Mouse (Mus musculus): ENCODE data around the gene Ms4a15. TPM values are rescaled to one million over a fixed set of nuclear protein-coding genes. Genes with fewer than 3 reads are reported as not detected.

Gene Ms4a15
- polyA plus RNA-seq, 1 experiment from 2014 or later = 0.37 TPM

- Histone ChIP-seq H3K9ac (replicated peaks; ENCODE audit: low read depth) (no peak overlapping the region), H3K9me3 (ENCODE audit: low read length) (no peaks in the 10 kb centered on the region), H3K4me2 (replicated peaks; ENCODE audit: low read depth, low read length) (peak overlapping the region; percentile 14; the same call in 1 of the 2 replicates), H3K4me3 (ENCODE audit: low read depth, low read length) (no peak overlapping the region), H3K27ac (ENCODE audit: low read length) (no peak overlapping the region), H3K4me1 (ENCODE audit: insufficient read depth, low read depth, low read length) (no peaks in the 10 kb centered on the region; the same call in 1 of the 2 replicates), H3K36me3 (ENCODE audit: insufficient read depth, low read length) (no peaks in the 10 kb centered on the region), H3K27me3 (replicated peaks; ENCODE audit: insufficient read depth, low read length) (no peaks in the 10 kb centered on the region)
- TF ChIP-seq EP300 (IDR thresholded peaks at IDR 0.05) (no peak), CTCF (IDR thresholded peaks at IDR 0.05) (peak; percentile 81)
- 13% methylated on average over 18 of the region's 18 CpGs for WGBS
- ATAC-seq = peak; percentile 58
- peak; percentile 88 for DNase-seq (ENCODE audit: low spot score)
These were observed 13.6 kb downstream of the Ms4a15 start for GRCm38 (mm10) chr19:10979184-10980168.

- H3K4me2 ChIP-seq (replicated peaks; ENCODE audit: low read depth, low read length) = no peak overlapping the region
- TF ChIP-seq CTCF (IDR thresholded peaks at IDR 0.05) (peak; percentile 59), EP300 (IDR thresholded peaks at IDR 0.05) (no peak)
- peak; percentile 75 for DNase-seq (ENCODE audit: low spot score)
These were observed 16.7 kb downstream of the Ms4a15 start for GRCm38 (mm10) chr19:10976318-10976717.

GRCm38 (mm10) chr19:10975187-10975586, 17.9 kb downstream of the Ms4a15 start:
- H3K9ac ChIP-seq (replicated peaks; ENCODE audit: low read depth) = no peak overlapping the region
- ATAC-seq = no peak
- H3K4me1 ChIP-seq (ENCODE audit: insufficient read depth, low read depth, low read length) = no peaks in the 10 kb centered on the region; the same call in 1 of the 2 replicates
- DNase-seq (ENCODE audit: low spot score) = no peak
- H3K4me2 ChIP-seq (replicated peaks; ENCODE audit: low read depth, low read length) = no peak overlapping the region
- H3K27ac ChIP-seq (ENCODE audit: low read length) = no peak overlapping the region
- 68% methylated on average over 2 of the region's 2 CpGs for WGBS
- H3K9me3 ChIP-seq (ENCODE audit: low read length) = no peaks in the 10 kb centered on the region
- H3K36me3 ChIP-seq (ENCODE audit: insufficient read depth, low read length) = no peaks in the 10 kb centered on the region
- TF ChIP-seq EP300 (IDR thresholded peaks at IDR 0.05) (no peak), CTCF (IDR thresholded peaks at IDR 0.05) (no peak)
- H3K4me3 ChIP-seq (ENCODE audit: low read depth, low read length) = no peak overlapping the region
- H3K27me3 ChIP-seq (replicated peaks; ENCODE audit: insufficient read depth, low read length) = no peaks in the 10 kb centered on the region

More at GRCm38 (mm10) chr19:10976318-10976717, 16.7 kb downstream of the Ms4a15 start:
- no peaks in the 10 kb centered on the region for H3K9me3 ChIP-seq (ENCODE audit: low read length)
- no peak overlapping the region for H3K4me3 ChIP-seq (ENCODE audit: low read depth, low read length)
- ATAC-seq = peak; percentile 5; the same call in 1 of the 2 replicates
- no peaks in the 10 kb centered on the region for H3K36me3 ChIP-seq (ENCODE audit: insufficient read depth, low read length)
- H3K27ac ChIP-seq (ENCODE audit: low read length) = no peak overlapping the region
- H3K4me1 ChIP-seq (ENCODE audit: insufficient read depth, low read depth, low read length) = no peaks in the 10 kb centered on the region; the same call in 1 of the 2 replicates
- no peaks in the 10 kb centered on the region for H3K27me3 ChIP-seq (replicated peaks; ENCODE audit: insufficient read depth, low read length)
- no peak overlapping the region for H3K9ac ChIP-seq (replicated peaks; ENCODE audit: low read depth)
- WGBS = 33% methylated on average over 4 of the region's 4 CpGs

- no peaks in the 10 kb centered on the region for H3K9me3 ChIP-seq (ENCODE audit: low read length)
- no peak within 1 kb of the TSS for H3K4me3 ChIP-seq (ENCODE audit: low read depth, low read length)
- peak; percentile 76 for ATAC-seq
- no peaks in the 10 kb centered on the region for H3K36me3 ChIP-seq (ENCODE audit: insufficient read depth, low read length)
- no peaks in the 10 kb centered on the region for H3K27me3 ChIP-seq (replicated peaks; ENCODE audit: insufficient read depth, low read length)
- 6% methylated on average over 4 of the region's 4 CpGs for WGBS
- no peak within 1 kb of the TSS for H3K9ac ChIP-seq (replicated peaks; ENCODE audit: low read depth)
- peak within 1 kb of the TSS; percentile 47; the same call in 1 of the 2 replicates for H3K27ac ChIP-seq (ENCODE audit: low read length)
- peak; percentile 57 for DNase-seq (ENCODE audit: low spot score)
- no peaks in the 10 kb centered on the region for H3K4me1 ChIP-seq (ENCODE audit: insufficient read depth, low read depth, low read length)
- TF ChIP-seq CTCF (IDR thresholded peaks at IDR 0.05) (no peak), EP300 (IDR thresholded peaks at IDR 0.05) (no peak)
- no peak within 1 kb of the TSS for H3K4me2 ChIP-seq (replicated peaks; ENCODE audit: low read depth, low read length)
These were observed 18.7 kb downstream of the Ms4a15 start, which contains the start of gene Ms4a10 for GRCm38 (mm10) chr19:10974238-10974865. Gene Ms4a10, minus strand, starts transcription at chr19:10974670.

- Histone ChIP-seq H3K9ac (replicated peaks; ENCODE audit: low read depth) (no peak overlapping the region), H3K4me1 (ENCODE audit: insufficient read depth, low read depth, low read length) (no peaks in the 10 kb centered on the region), H3K4me2 (replicated peaks; ENCODE audit: low read depth, low read length) (no peak overlapping the region), H3K27ac (ENCODE audit: low read length) (no peak overlapping the region), H3K9me3 (ENCODE audit: low read length) (no peaks in the 10 kb centered on the region), H3K4me3 (ENCODE audit: low read depth, low read length) (no peak overlapping the region), H3K36me3 (ENCODE audit: insufficient read depth, low read length) (no peaks in the 10 kb centered on the region), H3K27me3 (replicated peaks; ENCODE audit: insufficient read depth, low read length) (no peaks in the 10 kb centered on the region)
- TF ChIP-seq EP300 (IDR thresholded peaks at IDR 0.05) = no peak
- TF ChIP-seq CTCF (IDR thresholded peaks at IDR 0.05) = no peak
- 65% methylated on average over 2 of the region's 2 CpGs for whole genome bisulfite sequencing
- DNase-seq (ENCODE audit: low spot score) (no peak), ATAC-seq (no peak)
These were observed 19.9 kb downstream of the Ms4a15 start for GRCm38 (mm10) chr19:10973187-10973586.

GRCm38 (mm10) chr19:10972660-10973059, 20.4 kb downstream of the Ms4a15 start:
- no peak overlapping the region for H3K27ac ChIP-seq (ENCODE audit: low read length)
- no peaks in the 10 kb centered on the region for H3K4me1 ChIP-seq (ENCODE audit: insufficient read depth, low read depth, low read length)
- H3K36me3 ChIP-seq (ENCODE audit: insufficient read depth, low read length) = no peaks in the 10 kb centered on the region
- no peak overlapping the region for H3K4me2 ChIP-seq (replicated peaks; ENCODE audit: low read depth, low read length)
- H3K9me3 ChIP-seq (ENCODE audit: low read length) = no peaks in the 10 kb centered on the region
- WGBS = 72% methylated on average over 3 of the region's 3 CpGs
- H3K4me3 ChIP-seq (ENCODE audit: low read depth, low read length) = no peak overlapping the region
- TF ChIP-seq EP300 (IDR thresholded peaks at IDR 0.05) (no peak), CTCF (IDR thresholded peaks at IDR 0.05) (no peak)
- no peak overlapping the region for H3K9ac ChIP-seq (replicated peaks; ENCODE audit: low read depth)
- ATAC-seq (no peak), DNase-seq (ENCODE audit: low spot score) (no peak)
- H3K27me3 ChIP-seq (replicated peaks; ENCODE audit: insufficient read depth, low read length) = no peaks in the 10 kb centered on the region
